Mouse (Mus musculus): ENCODE data around the gene Eif2b3. TPM values are rescaled to one million over a fixed set of nuclear protein-coding genes. Genes with fewer than 3 reads are reported as not detected.

Eif2b3 gene
- 41.0 and 44.9 TPM in 2 replicates for polyA plus RNA-seq (2015; fragmentation: Nextera tagmentation; extraction: Ambion mirVana)

DNA sequence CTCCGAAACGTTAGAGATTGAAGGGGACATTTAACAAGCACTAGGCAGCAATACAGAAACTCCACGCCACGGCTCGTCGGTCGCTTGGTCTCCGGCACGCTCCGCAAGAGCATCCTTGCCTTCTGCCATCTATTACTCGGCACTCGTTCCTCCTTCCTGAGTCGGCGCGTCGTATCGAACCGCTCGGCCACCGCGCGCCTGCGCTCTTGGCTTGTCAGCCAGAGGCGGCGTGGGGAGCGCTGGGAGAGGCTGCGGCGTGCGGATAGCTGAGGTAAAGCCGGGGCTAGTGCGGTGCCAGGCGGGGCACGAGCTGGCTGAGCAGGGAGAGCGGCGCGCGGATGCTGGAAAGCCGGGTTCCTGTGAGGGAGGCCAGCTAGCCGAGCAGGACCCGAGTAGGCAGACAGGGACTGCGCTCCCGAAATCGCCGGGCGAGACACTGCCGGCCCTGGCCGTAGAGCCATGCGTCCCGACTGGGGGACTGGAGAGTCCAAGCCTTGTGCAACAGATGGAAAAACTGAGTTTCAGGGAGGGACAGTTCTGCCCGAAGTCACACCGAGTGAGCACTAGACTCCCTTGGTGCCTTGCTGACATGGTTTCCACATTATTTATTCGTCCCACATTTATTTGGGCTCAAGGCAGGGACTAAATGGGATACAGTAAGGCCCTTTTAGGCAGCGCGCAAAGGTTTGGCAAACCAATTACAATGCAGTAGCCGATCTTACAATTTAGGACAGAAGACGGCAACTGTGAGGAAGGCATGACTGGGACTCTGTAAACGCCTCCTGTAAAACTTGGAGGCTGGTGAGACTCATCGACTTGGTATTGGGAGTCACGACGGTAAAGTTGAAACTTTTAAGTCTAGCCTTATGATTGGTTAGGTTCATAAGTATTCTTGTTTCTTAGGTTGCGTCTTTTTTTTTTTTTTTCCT, at the start of gene Eif2b3:
TSS of gene Eif2b3 (plus strand) at position 197 of the 929 bp plus-strand sequence.
- peak within 1 kb of the TSS; percentile 71 for H3K4me3 ChIP-seq (replicated peaks; ENCODE audit: low read depth, low read length)
- H3K9me3 ChIP-seq (replicated peaks; ENCODE audit: low read length), result no peaks in the 10 kb centered on the region
- H3K27me3 ChIP-seq (ENCODE audit: insufficient read depth, low read length), result no peaks in the 10 kb centered on the region
- under 1% methylated on average over 61 of the region's 61 CpGs for WGBS
- peak; percentile 85; the same call in 1 of the 2 replicates for ATAC-seq (replicated peaks; ENCODE audit: low FRiP score, low read depth)
- peak; percentile 95 for DNase-seq (ENCODE audit: low spot score)
- no peak within 1 kb of the TSS for H3K27ac ChIP-seq
- peak within 1 kb of the TSS; percentile 93 for H3K4me2 ChIP-seq (ENCODE audit: low read length)
- H3K9ac ChIP-seq (ENCODE audit: low read depth, low read length), result peak within 1 kb of the TSS; percentile 70
- H3K4me1 ChIP-seq (replicated peaks; ENCODE audit: insufficient read depth, low read length), result peaks cover 8% of the 10 kb centered on the region; the same call in 1 of the 2 replicates
- peak; percentile 34; the same call in 1 of the 2 replicates for TF ChIP-seq CTCF (IDR thresholded peaks at IDR 0.05; ENCODE audit: low read depth)
- 0 out of 2 replicates have a peak, but pooled peaks cover 5% of the 10 kb centered on the region for H3K36me3 ChIP-seq (ENCODE audit: insufficient read depth, low read length)

DNA sequence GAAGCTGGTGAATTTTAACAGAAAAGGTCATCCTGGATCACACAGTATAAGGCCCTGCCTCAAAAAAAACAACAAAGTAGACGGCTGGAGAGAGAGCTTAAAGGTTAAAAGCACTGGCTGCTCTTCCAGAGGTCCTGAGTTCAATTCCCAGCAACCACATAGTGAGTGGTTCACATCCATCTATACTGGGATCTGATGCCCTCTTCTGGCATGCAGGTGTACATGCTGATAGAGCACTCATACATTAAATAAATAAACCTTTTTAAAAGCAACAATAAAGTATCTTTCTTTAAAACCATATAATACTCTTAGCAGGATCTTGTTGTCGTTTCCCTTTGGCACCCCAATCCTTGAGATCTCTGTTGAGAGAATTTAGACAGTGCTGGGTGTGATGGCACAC, 42.7 kb upstream of the Eif2b3 start:
- DNase-seq (ENCODE audit: low spot score), result no peak

DNA sequence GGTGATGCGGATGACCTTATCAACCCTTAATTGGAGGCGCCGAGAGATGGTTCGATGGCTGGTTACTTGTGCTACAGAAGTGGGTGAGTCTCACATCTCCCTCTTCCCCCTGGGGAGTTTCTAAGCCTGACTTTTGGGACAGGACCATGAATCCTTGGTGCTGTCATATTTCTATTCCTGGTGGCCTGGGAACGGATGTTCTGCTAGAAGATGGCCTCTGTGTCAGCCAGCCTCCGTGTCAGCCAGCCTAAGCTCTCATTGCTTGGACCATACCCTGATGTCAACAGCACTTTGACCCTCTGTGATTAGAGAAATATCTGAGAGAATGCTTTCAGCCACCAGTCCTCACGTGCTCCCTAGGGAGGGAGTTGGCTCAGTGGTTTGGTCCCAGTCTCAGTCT, 33.5 kb upstream of the Eif2b3 start:
- H3K4me3 ChIP-seq (replicated peaks; ENCODE audit: low read depth, low read length), result no peak overlapping the region
- no peaks in the 10 kb centered on the region for H3K4me1 ChIP-seq (replicated peaks; ENCODE audit: insufficient read depth, low read length)
- TF ChIP-seq CTCF (IDR thresholded peaks at IDR 0.05; ENCODE audit: low read depth), result no peak
- H3K9me3 ChIP-seq (replicated peaks; ENCODE audit: low read length), result no peaks in the 10 kb centered on the region
- H3K4me2 ChIP-seq (ENCODE audit: low read length), result no peak overlapping the region
- H3K27me3 ChIP-seq (ENCODE audit: insufficient read depth, low read length), result no peaks in the 10 kb centered on the region
- ATAC-seq (replicated peaks; ENCODE audit: low FRiP score, low read depth) (no peak), DNase-seq (ENCODE audit: low spot score) (no peak)
- WGBS, result 88% methylated on average over 7 of the region's 7 CpGs
- H3K27ac ChIP-seq, result no peak overlapping the region
- H3K36me3 ChIP-seq (ENCODE audit: insufficient read depth, low read length), result peaks cover 6% of the 10 kb centered on the region; the same call in 1 of the 2 replicates
- H3K9ac ChIP-seq (ENCODE audit: low read depth, low read length), result no peak overlapping the region

More for the DNA sequence above, 42.7 kb upstream of the Eif2b3 start:
- Histone ChIP-seq H3K9ac (ENCODE audit: low read depth, low read length) (no peak overlapping the region), H3K4me1 (replicated peaks; ENCODE audit: insufficient read depth, low read length) (no peaks in the 10 kb centered on the region), H3K27me3 (ENCODE audit: insufficient read depth, low read length) (no peaks in the 10 kb centered on the region), H3K4me3 (replicated peaks; ENCODE audit: low read depth, low read length) (no peak overlapping the region), H3K9me3 (replicated peaks; ENCODE audit: low read length) (no peaks in the 10 kb centered on the region), H3K4me2 (ENCODE audit: low read length) (no peak overlapping the region), H3K27ac (no peak overlapping the region), H3K36me3 (ENCODE audit: insufficient read depth, low read length) (no peaks in the 10 kb centered on the region)
- no peak for ATAC-seq (replicated peaks; ENCODE audit: low FRiP score, low read depth)
- WGBS, result 45% methylated on average over 2 of the region's 2 CpGs
- peak; percentile 53 for TF ChIP-seq CTCF (IDR thresholded peaks at IDR 0.05; ENCODE audit: low read depth)

DNA sequence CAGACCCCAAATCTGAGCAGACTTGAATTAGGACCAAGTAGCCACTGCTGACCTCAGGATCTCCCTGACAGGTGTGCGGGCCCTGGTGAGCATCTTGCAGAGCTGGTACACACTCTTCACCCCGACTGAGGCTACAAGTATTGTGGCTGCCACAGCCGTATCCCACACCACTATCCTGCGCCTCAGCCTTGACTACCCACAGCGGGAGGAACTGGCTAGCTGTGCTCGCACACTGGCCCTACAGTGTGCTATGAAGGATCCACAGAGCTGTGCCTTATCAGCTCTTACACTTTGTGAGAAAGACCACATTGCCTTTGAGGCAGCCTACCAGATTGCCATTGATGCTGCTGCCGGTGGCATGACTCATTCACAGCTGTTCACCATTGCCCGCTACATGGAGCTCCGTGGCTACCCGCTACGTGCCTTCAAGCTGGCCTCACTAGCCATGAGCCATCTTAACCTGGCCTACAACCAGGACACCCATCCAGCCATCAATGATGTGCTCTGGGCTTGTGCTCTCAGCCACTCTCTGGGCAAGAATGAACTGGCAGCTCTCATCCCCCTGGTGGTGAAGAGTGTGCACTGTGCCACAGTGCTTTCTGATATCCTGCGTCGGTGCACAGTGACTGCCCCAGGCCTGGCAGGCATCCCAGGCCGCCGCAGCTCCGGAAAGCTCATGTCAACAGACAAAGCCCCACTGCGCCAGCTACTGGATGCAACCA, 32.6 kb upstream of the Eif2b3 start:
- peak; percentile 86 for DNase-seq (ENCODE audit: low spot score)
- Histone ChIP-seq H3K27me3 (ENCODE audit: insufficient read depth, low read length) (no peaks in the 10 kb centered on the region), H3K9ac (ENCODE audit: low read depth, low read length) (no peak overlapping the region), H3K4me3 (replicated peaks; ENCODE audit: low read depth, low read length) (no peak overlapping the region), H3K36me3 (ENCODE audit: insufficient read depth, low read length) (peaks cover 6% of the 10 kb centered on the region; the same call in 1 of the 2 replicates), H3K4me2 (ENCODE audit: low read length) (no peak overlapping the region), H3K4me1 (replicated peaks; ENCODE audit: insufficient read depth, low read length) (no peaks in the 10 kb centered on the region), H3K9me3 (replicated peaks; ENCODE audit: low read length) (no peaks in the 10 kb centered on the region), H3K27ac (no peak overlapping the region)
- TF ChIP-seq CTCF (IDR thresholded peaks at IDR 0.05; ENCODE audit: low read depth), result peak; percentile 89
- ATAC-seq (replicated peaks; ENCODE audit: low FRiP score, low read depth), result peak; percentile 64
- WGBS, result 66% methylated on average over 17 of the region's 17 CpGs

DNA sequence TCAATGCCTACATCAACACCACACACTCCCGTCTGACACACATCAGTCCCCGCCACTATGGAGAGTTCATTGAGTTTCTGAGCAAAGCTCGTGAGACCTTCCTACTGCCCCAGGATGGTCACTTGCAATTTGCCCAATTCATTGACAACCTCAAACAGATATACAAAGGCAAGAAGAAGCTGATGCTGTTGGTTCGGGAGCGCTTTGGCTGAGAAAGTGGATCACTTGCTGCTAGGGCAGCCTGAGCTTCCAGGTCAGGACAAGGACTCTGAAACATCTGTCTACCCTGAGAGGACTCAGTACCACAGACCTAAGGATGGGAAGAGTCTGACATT, 32.1 kb upstream of the Eif2b3 start:
- ATAC-seq (replicated peaks; ENCODE audit: low FRiP score, low read depth) (no peak; the same call in 1 of the 2 replicates), DNase-seq (ENCODE audit: low spot score) (no peak)
- Histone ChIP-seq H3K27ac (no peak overlapping the region), H3K4me2 (ENCODE audit: low read length) (no peak overlapping the region), H3K4me1 (replicated peaks; ENCODE audit: insufficient read depth, low read length) (no peaks in the 10 kb centered on the region), H3K9ac (ENCODE audit: low read depth, low read length) (no peak overlapping the region), H3K27me3 (ENCODE audit: insufficient read depth, low read length) (no peaks in the 10 kb centered on the region), H3K36me3 (ENCODE audit: insufficient read depth, low read length) (peaks cover 6% of the 10 kb centered on the region; the same call in 1 of the 2 replicates), H3K9me3 (replicated peaks; ENCODE audit: low read length) (no peaks in the 10 kb centered on the region), H3K4me3 (replicated peaks; ENCODE audit: low read depth, low read length) (no peak overlapping the region)
- TF ChIP-seq CTCF (IDR thresholded peaks at IDR 0.05; ENCODE audit: low read depth), result no peak
- WGBS, result 74% methylated on average over 5 of the region's 5 CpGs

DNA sequence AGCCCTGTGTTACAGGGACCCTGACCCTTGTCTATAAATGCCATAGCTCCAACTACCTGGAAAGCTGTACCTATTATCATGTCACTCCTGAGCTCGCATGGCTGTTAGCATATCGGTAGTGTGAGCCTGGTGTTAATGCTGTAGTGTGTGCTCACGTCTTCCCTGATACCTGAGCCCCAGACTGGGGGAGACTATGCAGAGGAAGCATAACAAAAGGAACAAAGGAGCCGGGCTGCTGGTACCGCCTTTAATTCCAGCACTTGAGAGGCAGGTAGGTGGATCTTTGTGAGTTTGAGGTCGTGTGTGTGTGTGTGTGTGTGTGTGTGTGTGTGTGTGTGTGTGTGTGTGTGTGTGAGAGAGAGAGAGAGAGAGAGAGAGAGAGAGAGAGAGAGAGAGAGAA, 29.5 kb upstream of the Eif2b3 start:
- TF ChIP-seq CTCF (IDR thresholded peaks at IDR 0.05; ENCODE audit: low read depth), result no peak
- Histone ChIP-seq H3K4me2 (ENCODE audit: low read length) (no peak overlapping the region), H3K9me3 (replicated peaks; ENCODE audit: low read length) (no peaks in the 10 kb centered on the region), H3K9ac (ENCODE audit: low read depth, low read length) (no peak overlapping the region), H3K36me3 (ENCODE audit: insufficient read depth, low read length) (peaks cover 6% of the 10 kb centered on the region; the same call in 1 of the 2 replicates), H3K4me3 (replicated peaks; ENCODE audit: low read depth, low read length) (no peak overlapping the region), H3K27ac (no peak overlapping the region), H3K4me1 (replicated peaks; ENCODE audit: insufficient read depth, low read length) (0 out of 2 replicates have a peak, but pooled peaks cover 6% of the 10 kb centered on the region), H3K27me3 (ENCODE audit: insufficient read depth, low read length) (no peaks in the 10 kb centered on the region)
- 73% methylated on average over 5 of the region's 6 CpGs for WGBS
- no peak for DNase-seq (ENCODE audit: low spot score)
- ATAC-seq (replicated peaks; ENCODE audit: low FRiP score, low read depth), result no peak
